Mouse (Mus musculus) lung, postnatal 0 days (tissue): Measurements from ENCODE around the gene Hspa14.

Experiments
- CTCF ChIP-seq: IDR thresholded peaks from 2 replicates; pipeline ENCODE4 v1.5.1; 2016; ENCODE audit warnings: antibody characterized with exemption, mild to moderate bottlenecking
- EP300 ChIP-seq: IDR thresholded peaks from 2 replicates; pipeline ENCODE4 v1.6.1; 2016; ENCODE audit warnings: antibody characterized with exemption, mild to moderate bottlenecking, control low read depth

DNA sequence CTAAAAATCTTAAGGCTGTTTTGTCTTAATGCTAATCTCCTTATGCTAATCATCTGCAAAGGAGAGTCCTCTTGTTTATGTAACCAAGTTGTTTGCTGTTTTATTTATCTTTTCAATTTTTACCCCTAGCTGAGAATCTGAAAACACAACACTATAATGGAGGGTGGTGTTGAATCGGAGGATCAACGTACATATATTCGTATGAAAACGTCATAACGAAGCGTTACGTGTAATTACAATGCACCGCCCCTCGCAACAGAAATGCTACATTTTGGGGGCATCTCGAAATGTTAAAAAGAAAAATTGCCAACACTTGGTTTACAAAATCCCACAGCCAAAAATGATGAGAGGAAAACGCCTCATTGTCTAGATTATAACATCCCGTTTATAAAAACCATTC is 38.7 kb downstream of the Hspa14 start:
- TF ChIP-seq CTCF = no peak
- no peak for TF ChIP-seq EP300
